Mouse (Mus musculus): Measurements from ENCODE around the gene Gm5072.
"Not testable (repeated sequence)": the region's sequence is repeated elsewhere in the genome, so short reads cannot be mapped to it uniquely, and the experiment has no call there.

The Gm5072 gene

GRCm38 (mm10) chrX:91392200-91392599 lies at the start of gene Gm5072:
Gene Gm5072 (plus strand): TSS chrX:91392500.
- DNase-seq (ENCODE audit: low spot score in 2 of 2), result not testable (repeated sequence)
